Mouse (Mus musculus) myocyte (in vitro differentiated cells): Measurements from ENCODE around the gene Soat1. TPM values are rescaled to one million over a fixed set of nuclear protein-coding genes. Genes with fewer than 3 reads are reported as not detected.

Experiments used
- H3K27me3 ChIP-seq: one replicate; pipeline ENCODE4 v1.6.1; 2011; ENCODE audit not compliant: control insufficient read depth, insufficient read depth, insufficient read length
- H3K36me3 ChIP-seq: one replicate; pipeline ENCODE4 v1.6.1; 2011; ENCODE audit not compliant: control insufficient read depth, insufficient read depth
- H3K4me2 ChIP-seq: one replicate; pipeline ENCODE4 v1.6.1; 2011; ENCODE audit warnings: low read depth, control low read depth
- H3K4me3 ChIP-seq: one replicate; pipeline ENCODE4 v1.5.1; 2011; ENCODE audit warnings: mild to moderate bottlenecking, control low read depth, moderate library complexity
- H3K79me2 ChIP-seq: one replicate; pipeline ENCODE4 v1.6.1; 2011; ENCODE audit not compliant: control insufficient read depth, insufficient read depth
- H3ac ChIP-seq: one replicate; pipeline ENCODE4 v1.6.1; 2011; ENCODE audit not compliant: control insufficient read depth, insufficient read length
- CEBPB ChIP-seq: IDR thresholded peaks from 2 replicates; pipeline ENCODE4 v1.6.1; 2011; ENCODE audit warnings: mild to moderate bottlenecking, moderate library complexity; ENCODE audit not compliant: poor library complexity, insufficient read depth, severe bottlenecking
- E2F4 ChIP-seq: IDR thresholded peaks from one replicate; pipeline ENCODE4 v1.6.1; 2011; ENCODE audit warnings: mild to moderate bottlenecking, control low read depth, moderate library complexity; ENCODE audit not compliant: insufficient read depth
- MAX ChIP-seq: IDR thresholded peaks from one replicate; pipeline ENCODE4 v1.6.1; 2011; ENCODE audit warnings: low read depth, mild to moderate bottlenecking, control low read depth
- MYOD1 ChIP-seq, 3 experiments: IDR thresholded peaks; one replicate each; pipeline ENCODE4 v1.6.1; 2011; ENCODE audit warnings: control low read depth in 2 of 3, low read depth in 2 of 3, mild to moderate bottlenecking in 2 of 3, moderate library complexity in 1 of 3; ENCODE audit not compliant: insufficient read length in 2 of 3, control insufficient read depth in 1 of 3
- MYOG ChIP-seq, 3 experiments: IDR thresholded peaks; one replicate each; pipeline ENCODE4 v1.6.1; 2011; ENCODE audit warnings: control low read depth in 2 of 3, low read depth in 2 of 3, mild to moderate bottlenecking in 2 of 3; ENCODE audit not compliant: insufficient read length in 2 of 3, control insufficient read depth in 1 of 3, insufficient read depth in 1 of 3
- POLR2A ChIP-seq: IDR thresholded peaks from one replicate; pipeline ENCODE4 v1.6.1; 2011; ENCODE audit warnings: low read depth, mild to moderate bottlenecking, control low read depth, moderate library complexity; ENCODE audit not compliant: insufficient read length
- POLR2AphosphoS2 ChIP-seq: IDR thresholded peaks from one replicate; pipeline ENCODE4 v1.6.1; 2011; ENCODE audit warnings: low read depth, control low read depth; ENCODE audit not compliant: insufficient read length
- REST ChIP-seq: IDR thresholded peaks from one replicate; pipeline ENCODE4 v1.6.1; 2011; ENCODE audit warnings: mild to moderate bottlenecking, control low read depth, moderate library complexity; ENCODE audit not compliant: insufficient read depth, insufficient read length
- SRF ChIP-seq: IDR thresholded peaks from one replicate; pipeline ENCODE4 v1.6.1; 2011; ENCODE audit warnings: low read depth; ENCODE audit not compliant: control insufficient read depth, insufficient read length
- TCF12 ChIP-seq: IDR thresholded peaks from one replicate; pipeline ENCODE4 v1.6.1; 2011; ENCODE audit warnings: mild to moderate bottlenecking, control low read depth; ENCODE audit not compliant: poor library complexity, insufficient read depth, severe bottlenecking
- TCF3 ChIP-seq: IDR thresholded peaks from one replicate; pipeline ENCODE4 v1.6.1; 2011; ENCODE audit warnings: low read depth, control low read depth; ENCODE audit not compliant: insufficient read length
- USF1 ChIP-seq: IDR thresholded peaks from one replicate; pipeline ENCODE4 v1.6.1; 2011; ENCODE audit warnings: low read depth, mild to moderate bottlenecking, control low read depth, moderate library complexity
- polyA plus RNA-seq: library from polyadenylated mRNA; unstranded; fragments of >200 nt; fragmentation: generic; extraction: Trizol; gene quantifications from one replicate; pipeline ENCODE4 v1.2.1, GENCODE M21; 2012; ENCODE audit warnings: missing spikeins

Soat1 gene
- polyA plus RNA-seq, 1 experiment = 42.2 TPM

GRCm38 (mm10) chr1:156488031-156488430 lies 13.9 kb upstream of the Soat1 start:
- Histone ChIP-seq H3K27me3 (no peaks in the 10 kb centered on the region), H3K4me2 (no peak overlapping the region), H3K36me3 (no peaks in the 10 kb centered on the region), H3ac (no peak overlapping the region), H3K79me2 (no peaks in the 10 kb centered on the region), H3K4me3 (no peak overlapping the region)
- no peak for TF ChIP-seq TCF3
- TF ChIP-seq USF1 = no peak

- no peak overlapping the region for H3ac ChIP-seq
Observed at GRCm38 (mm10) chr1:156487498-156487897, 13.4 kb upstream of the Soat1 start.

GRCm38 (mm10) chr1:156481826-156482225 lies 7.7 kb upstream of the Soat1 start:
- TF ChIP-seq SRF (no peak), USF1 (no peak), MYOG (IDR thresholded peaks at IDR 0.05; ENCODE audit: control insufficient read depth in 1 of 3, insufficient read depth in 1 of 3, insufficient read length in 2 of 3, low read depth in 2 of 3) (no peak), POLR2AphosphoS2 (no peak), TCF12 (no peak), E2F4 (no peak), POLR2A (no peak), MYOD1 (IDR thresholded peaks at IDR 0.05; ENCODE audit: control insufficient read depth in 1 of 3, insufficient read length in 2 of 3, low read depth in 2 of 3) (no peak), REST (no peak), CEBPB (no peak), MAX (no peak), TCF3 (no peak)
- no peaks in the 10 kb centered on the region for H3K36me3 ChIP-seq
- H3K4me2 ChIP-seq = no peak overlapping the region
- H3K27me3 ChIP-seq = no peaks in the 10 kb centered on the region
- no peak overlapping the region for H3K4me3 ChIP-seq
- no peak overlapping the region for H3ac ChIP-seq
- H3K79me2 ChIP-seq = no peaks in the 10 kb centered on the region

More at GRCm38 (mm10) chr1:156487498-156487897, 13.4 kb upstream of the Soat1 start:
- Histone ChIP-seq H3K4me3 (no peak overlapping the region), H3K79me2 (no peaks in the 10 kb centered on the region), H3K36me3 (no peaks in the 10 kb centered on the region), H3K27me3 (no peaks in the 10 kb centered on the region), H3K4me2 (no peak overlapping the region)
- no peak for TF ChIP-seq USF1
- TF ChIP-seq E2F4 = no peak
- TF ChIP-seq POLR2AphosphoS2 = no peak
- no peak for TF ChIP-seq TCF3
- TF ChIP-seq TCF12 = no peak
- TF ChIP-seq SRF = no peak
- TF ChIP-seq CEBPB = no peak
- TF ChIP-seq MYOD1 (IDR thresholded peaks at IDR 0.05; ENCODE audit: control insufficient read depth in 1 of 3, insufficient read length in 2 of 3, low read depth in 2 of 3) = no peak
- TF ChIP-seq MYOG (IDR thresholded peaks at IDR 0.05; ENCODE audit: control insufficient read depth in 1 of 3, insufficient read depth in 1 of 3, insufficient read length in 2 of 3, low read depth in 2 of 3) = no peak
- no peak for TF ChIP-seq POLR2A

GRCm38 (mm10) chr1:156476535-156476934 lies 2.4 kb upstream of the Soat1 start:
- TF ChIP-seq REST (no peak), CEBPB (no peak), E2F4 (no peak), MYOD1 (IDR thresholded peaks at IDR 0.05; ENCODE audit: control insufficient read depth in 1 of 3, insufficient read length in 2 of 3, low read depth in 2 of 3) (no peak), POLR2A (no peak), USF1 (no peak), MAX (no peak), TCF12 (no peak), TCF3 (no peak), MYOG (IDR thresholded peaks at IDR 0.05; ENCODE audit: control insufficient read depth in 1 of 3, insufficient read depth in 1 of 3, insufficient read length in 2 of 3, low read depth in 2 of 3) (no peak), POLR2AphosphoS2 (no peak), SRF (no peak)
- peaks cover 24% of the 10 kb centered on the region for H3K79me2 ChIP-seq
- H3K4me2 ChIP-seq = no peak overlapping the region
- H3K4me3 ChIP-seq = no peak overlapping the region
- H3ac ChIP-seq = no peak overlapping the region
- no peaks in the 10 kb centered on the region for H3K36me3 ChIP-seq
- no peaks in the 10 kb centered on the region for H3K27me3 ChIP-seq

GRCm38 (mm10) chr1:156476016-156476415 lies 1.9 kb upstream of the Soat1 start:
- TF ChIP-seq MAX = no peak
- no peak for TF ChIP-seq MYOG (IDR thresholded peaks at IDR 0.05; ENCODE audit: control insufficient read depth in 1 of 3, insufficient read depth in 1 of 3, insufficient read length in 2 of 3, low read depth in 2 of 3)
- TF ChIP-seq POLR2A = no peak
- TF ChIP-seq SRF = no peak
- no peak for TF ChIP-seq REST
- no peak for TF ChIP-seq POLR2AphosphoS2
- no peak for TF ChIP-seq TCF12
- TF ChIP-seq MYOD1 (IDR thresholded peaks at IDR 0.05; ENCODE audit: control insufficient read depth in 1 of 3, insufficient read length in 2 of 3, low read depth in 2 of 3) = no peak
- no peak for TF ChIP-seq TCF3
- no peak for TF ChIP-seq E2F4
- TF ChIP-seq USF1 = no peak
- TF ChIP-seq CEBPB = no peak
- no peaks in the 10 kb centered on the region for H3K27me3 ChIP-seq
- H3K4me2 ChIP-seq = no peak overlapping the region
- no peaks in the 10 kb centered on the region for H3K36me3 ChIP-seq
- H3ac ChIP-seq = no peak overlapping the region
- no peak overlapping the region for H3K4me3 ChIP-seq
- peaks cover 29% of the 10 kb centered on the region for H3K79me2 ChIP-seq
